Mouse (Mus musculus): ENCODE results near the gene Gm37240.

- no peak for TF ChIP-seq CTCF (IDR thresholded peaks at IDR 0.05; ENCODE audit: low read depth, low read length)
- TF ChIP-seq POLR2A (IDR thresholded peaks at IDR 0.05; ENCODE audit: borderline replicate concordance, low read depth, low read length), result no peak
Observed at GRCm38 (mm10) chr3:84479293-84480005, 1407.9 kb downstream of the Gm37240 start.

Measured in bone marrow macrophage, adult 2 months (primary cell).